Mouse (Mus musculus): ENCODE data around the gene Tpgs1.

Gene Tpgs1

DNA sequence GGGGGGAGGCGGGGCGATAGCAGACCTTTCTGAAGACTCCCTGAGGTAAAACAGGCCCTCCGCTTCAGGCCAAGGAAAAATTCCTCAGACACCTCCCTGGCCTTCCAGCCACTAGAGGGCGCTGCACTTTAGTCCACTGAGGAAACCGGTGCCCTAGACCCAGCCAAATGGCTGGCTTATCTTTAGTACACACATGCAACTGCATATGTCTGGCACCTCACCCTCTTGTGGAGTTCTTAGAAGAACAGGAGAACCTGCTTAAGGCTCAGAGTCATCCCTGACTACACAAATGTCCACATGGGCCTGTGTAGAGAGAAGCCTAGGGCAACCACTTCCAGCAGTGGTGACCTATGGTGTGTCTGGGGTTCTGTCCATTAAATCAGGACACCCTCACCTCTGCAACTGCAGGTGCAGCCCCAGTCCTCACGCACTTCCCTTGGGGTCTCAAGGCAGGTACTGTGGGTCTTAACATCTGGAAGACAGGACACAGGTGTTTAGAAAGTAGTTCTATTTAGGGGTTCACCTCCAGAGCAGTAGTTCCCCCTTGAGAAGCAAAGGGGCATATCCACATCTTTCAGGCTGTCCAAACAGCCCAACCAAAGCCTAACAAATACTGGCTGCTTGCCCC is 43.4 kb downstream of the Tpgs1 start:
- DNase-seq (ENCODE audit: low read depth) = peak; percentile 91

DNA sequence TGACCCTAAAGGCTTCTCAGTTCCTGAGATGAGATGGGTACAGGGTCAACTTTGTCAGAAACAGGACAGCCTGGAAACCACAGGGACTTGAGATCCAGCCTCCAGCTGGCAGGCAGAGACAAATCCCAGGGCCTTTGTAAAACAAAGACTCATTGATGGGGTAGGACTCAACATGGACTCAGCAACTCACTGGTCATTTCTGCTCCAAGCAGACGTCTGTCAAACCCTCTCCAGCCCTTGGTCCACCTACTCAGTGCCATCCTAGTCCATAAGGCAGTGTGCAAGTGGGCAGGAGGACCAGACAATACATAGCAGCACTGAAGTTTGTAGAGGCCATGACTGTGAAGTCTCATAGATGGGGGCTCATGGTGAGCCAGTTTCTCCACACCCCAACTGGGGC is 44.0 kb downstream of the Tpgs1 start:
- DNase-seq (ENCODE audit: low read depth) = no peak

- no peak for DNase-seq (ENCODE audit: low read depth)
Measured at GRCm38 (mm10) chr10:79714996-79715395, 45.8 kb downstream of the Tpgs1 start.

- no peak for DNase-seq (ENCODE audit: low read depth)
Measured at GRCm38 (mm10) chr10:79716254-79716987, 47.3 kb downstream of the Tpgs1 start, which contains the start of gene Hcn2. Gene Hcn2, plus strand, starts transcription at chr10:79716634.

DNA sequence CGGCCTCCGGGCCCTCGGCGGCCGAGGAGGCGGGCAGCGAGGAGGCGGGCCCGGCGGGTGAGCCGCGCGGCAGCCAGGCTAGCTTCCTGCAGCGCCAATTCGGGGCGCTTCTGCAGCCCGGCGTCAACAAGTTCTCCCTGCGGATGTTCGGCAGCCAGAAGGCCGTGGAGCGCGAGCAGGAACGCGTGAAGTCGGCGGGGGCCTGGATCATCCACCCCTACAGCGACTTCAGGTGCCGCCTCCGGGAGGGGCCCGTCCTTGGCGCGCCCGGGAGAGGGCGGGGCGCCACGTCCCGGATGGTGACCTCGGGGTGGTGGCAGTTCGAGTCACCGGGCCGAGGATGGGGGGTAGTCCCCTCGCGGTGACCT is 47.8 kb downstream of the Tpgs1 start:
- DNase-seq (ENCODE audit: low read depth) = no peak

- peak; percentile 79 for DNase-seq (ENCODE audit: low read depth)
Measured at GRCm38 (mm10) chr10:79717640-79718357, 48.6 kb downstream of the Tpgs1 start.

- DNase-seq (ENCODE audit: low read depth) = no peak
Measured at GRCm38 (mm10) chr10:79721089-79721488, 51.9 kb downstream of the Tpgs1 start.

- no peak for DNase-seq (ENCODE audit: low read depth)
Measured at GRCm38 (mm10) chr10:79723047-79723446, 53.9 kb downstream of the Tpgs1 start.

DNA sequence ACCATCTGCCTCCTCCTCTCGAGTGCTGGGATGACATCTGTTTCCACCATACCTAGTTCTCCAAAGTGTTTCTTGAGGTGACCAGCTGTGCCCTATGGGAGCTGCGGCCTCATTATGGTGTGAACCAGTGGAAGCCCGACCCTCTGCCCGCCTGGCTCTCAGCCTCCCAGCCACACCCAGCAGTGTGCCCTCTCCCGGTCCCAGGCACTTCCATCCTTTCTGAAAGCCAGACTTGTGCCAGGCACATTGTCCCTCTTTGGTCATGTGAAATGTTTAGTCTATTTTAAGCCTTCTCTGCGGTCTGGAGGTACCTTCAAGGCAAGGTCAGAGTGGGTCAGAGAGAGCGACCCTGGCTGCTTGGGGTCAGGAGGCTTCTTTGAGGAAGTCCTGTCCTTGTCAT is 54.5 kb downstream of the Tpgs1 start:
- no peak for DNase-seq (ENCODE audit: low read depth)

Measured in c-Kit-positive CD71-negative TER-119-negative erythroid progenitor cells, embryonic 14.5 days (primary cell).